Mouse (Mus musculus): ENCODE measurements around the gene Clec1b. TPM values are rescaled to one million over a fixed set of nuclear protein-coding genes. Genes with fewer than 3 reads are reported as not detected.

Clec1b gene
- polyA plus RNA-seq, 1 experiment from 2014 or later = 5.6 TPM

GRCm38 (mm10) chr6:129369374-129370132, 27.5 kb upstream of the Clec1b start:
- H3K27ac ChIP-seq (replicated peaks in 1 of 2; ENCODE audit: control insufficient read depth in 1 of 2, insufficient read depth in 1 of 2, low read depth in 2 of 2, low read length in 2 of 2) = no peak overlapping the region
- H3K4me3 ChIP-seq (ENCODE audit: control insufficient read depth in 1 of 2, insufficient read depth in 1 of 2, low read depth in 1 of 2, low read length in 2 of 2) = no peak overlapping the region
- 0 out of 4 replicates have a peak, but pooled peaks cover 0 to 2% of the 10 kb centered on the region in 2 experiments for H3K4me1 ChIP-seq (ENCODE audit: control insufficient read depth in 2 of 2, insufficient read depth in 2 of 2, low read length in 2 of 2)
- H3K9me3 ChIP-seq (ENCODE audit: control insufficient read depth, low read length) = no peaks in the 10 kb centered on the region
- no peak overlapping the region for H3K4me2 ChIP-seq (ENCODE audit: low read length)
- H3K9ac ChIP-seq (ENCODE audit: low read length) = no peak overlapping the region
- 48% methylated on average over 7 of the region's 7 CpGs for WGBS
- H3K27me3 ChIP-seq (ENCODE audit: control insufficient read depth, insufficient read depth, low read length) = no peaks in the 10 kb centered on the region
- H3K36me3 ChIP-seq (ENCODE audit: control insufficient read depth, insufficient read depth, low read length) = no peaks in the 10 kb centered on the region
- no peak for ATAC-seq (ENCODE audit: insufficient number of reproducible peaks, insufficient read depth, low FRiP score, low read depth)

GRCm38 (mm10) chr6:129374937-129375471, 22.1 kb upstream of the Clec1b start:
- Histone ChIP-seq H3K4me2 (ENCODE audit: low read length) (no peak overlapping the region), H3K36me3 (ENCODE audit: control insufficient read depth, insufficient read depth, low read length) (no peaks in the 10 kb centered on the region), H3K27me3 (ENCODE audit: control insufficient read depth, insufficient read depth, low read length) (no peaks in the 10 kb centered on the region), H3K9ac (ENCODE audit: low read length) (no peak overlapping the region), H3K27ac (replicated peaks in 1 of 2; ENCODE audit: control insufficient read depth in 1 of 2, insufficient read depth in 1 of 2, low read depth in 2 of 2, low read length in 2 of 2) (no peak overlapping the region), H3K4me1 (ENCODE audit: control insufficient read depth in 2 of 2, insufficient read depth in 2 of 2, low read length in 2 of 2) (0 out of 4 replicates have a peak, but pooled peaks cover 0 to 2% of the 10 kb centered on the region in 2 experiments), H3K9me3 (ENCODE audit: control insufficient read depth, low read length) (peaks cover 4% of the 10 kb centered on the region; the same call in 1 of the 2 replicates), H3K4me3 (ENCODE audit: control insufficient read depth in 1 of 2, insufficient read depth in 1 of 2, low read depth in 1 of 2, low read length in 2 of 2) (no peak overlapping the region)
- no peak for ATAC-seq (ENCODE audit: insufficient number of reproducible peaks, insufficient read depth, low FRiP score, low read depth)
- 74% methylated on average over 2 of the region's 2 CpGs for WGBS

- Histone ChIP-seq H3K36me3 (ENCODE audit: control insufficient read depth, insufficient read depth, low read length) (no peaks in the 10 kb centered on the region), H3K9me3 (ENCODE audit: control insufficient read depth, low read length) (peaks cover 4% of the 10 kb centered on the region; the same call in 1 of the 2 replicates)
Observed at GRCm38 (mm10) chr6:129380454-129380853, 16.6 kb upstream of the Clec1b start.

GRCm38 (mm10) chr6:129381736-129382135, 15.4 kb upstream of the Clec1b start:
- no peak for ATAC-seq (ENCODE audit: insufficient number of reproducible peaks, insufficient read depth, low FRiP score, low read depth)
- Histone ChIP-seq H3K9ac (ENCODE audit: low read length) (no peak overlapping the region), H3K4me1 (ENCODE audit: control insufficient read depth in 2 of 2, insufficient read depth in 2 of 2, low read length in 2 of 2) (no peaks in the 10 kb centered on the region; a peak in 1 of 4 replicates), H3K4me2 (ENCODE audit: low read length) (no peak overlapping the region), H3K36me3 (ENCODE audit: control insufficient read depth, insufficient read depth, low read length) (no peaks in the 10 kb centered on the region), H3K4me3 (ENCODE audit: control insufficient read depth in 1 of 2, insufficient read depth in 1 of 2, low read depth in 1 of 2, low read length in 2 of 2) (no peak overlapping the region), H3K27me3 (ENCODE audit: control insufficient read depth, insufficient read depth, low read length) (no peaks in the 10 kb centered on the region), H3K27ac (replicated peaks in 1 of 2; ENCODE audit: control insufficient read depth in 1 of 2, insufficient read depth in 1 of 2, low read depth in 2 of 2, low read length in 2 of 2) (no peak overlapping the region), H3K9me3 (ENCODE audit: control insufficient read depth, low read length) (no peaks in the 10 kb centered on the region)
- WGBS = 63% methylated on average over 1 of the region's 1 CpGs

More at GRCm38 (mm10) chr6:129380454-129380853, 16.6 kb upstream of the Clec1b start:
- Histone ChIP-seq H3K4me2 (ENCODE audit: low read length) (no peak overlapping the region), H3K27me3 (ENCODE audit: control insufficient read depth, insufficient read depth, low read length) (no peaks in the 10 kb centered on the region), H3K9ac (ENCODE audit: low read length) (no peak overlapping the region), H3K4me3 (ENCODE audit: control insufficient read depth in 1 of 2, insufficient read depth in 1 of 2, low read depth in 1 of 2, low read length in 2 of 2) (no peak overlapping the region), H3K4me1 (ENCODE audit: control insufficient read depth in 2 of 2, insufficient read depth in 2 of 2, low read length in 2 of 2) (no peaks in the 10 kb centered on the region; a peak in 1 of 4 replicates), H3K27ac (replicated peaks in 1 of 2; ENCODE audit: control insufficient read depth in 1 of 2, insufficient read depth in 1 of 2, low read depth in 2 of 2, low read length in 2 of 2) (no peak overlapping the region)
- ATAC-seq (ENCODE audit: insufficient number of reproducible peaks, insufficient read depth, low FRiP score, low read depth) = no peak
- 72% methylated on average over 4 of the region's 4 CpGs for WGBS

- Histone ChIP-seq H3K27ac (replicated peaks in 1 of 2; ENCODE audit: control insufficient read depth in 1 of 2, insufficient read depth in 1 of 2, low read depth in 2 of 2, low read length in 2 of 2) (no peak overlapping the region), H3K9me3 (ENCODE audit: control insufficient read depth, low read length) (no peaks in the 10 kb centered on the region), H3K4me3 (ENCODE audit: control insufficient read depth in 1 of 2, insufficient read depth in 1 of 2, low read depth in 1 of 2, low read length in 2 of 2) (no peak overlapping the region), H3K4me1 (ENCODE audit: control insufficient read depth in 2 of 2, insufficient read depth in 2 of 2, low read length in 2 of 2) (no peaks in the 10 kb centered on the region; a peak in 1 of 4 replicates), H3K27me3 (ENCODE audit: control insufficient read depth, insufficient read depth, low read length) (no peaks in the 10 kb centered on the region), H3K36me3 (ENCODE audit: control insufficient read depth, insufficient read depth, low read length) (no peaks in the 10 kb centered on the region), H3K4me2 (ENCODE audit: low read length) (no peak overlapping the region), H3K9ac (ENCODE audit: low read length) (no peak overlapping the region)
- ATAC-seq (ENCODE audit: insufficient number of reproducible peaks, insufficient read depth, low FRiP score, low read depth) = no peak
- 63% methylated on average over 3 of the region's 3 CpGs for WGBS
Observed at GRCm38 (mm10) chr6:129383466-129383865, 13.6 kb upstream of the Clec1b start.

GRCm38 (mm10) chr6:129385000-129385399, 12.1 kb upstream of the Clec1b start:
- Histone ChIP-seq H3K27ac (replicated peaks in 1 of 2; ENCODE audit: control insufficient read depth in 1 of 2, insufficient read depth in 1 of 2, low read depth in 2 of 2, low read length in 2 of 2) (no peak overlapping the region), H3K27me3 (ENCODE audit: control insufficient read depth, insufficient read depth, low read length) (no peaks in the 10 kb centered on the region), H3K4me3 (ENCODE audit: control insufficient read depth in 1 of 2, insufficient read depth in 1 of 2, low read depth in 1 of 2, low read length in 2 of 2) (no peak overlapping the region), H3K4me2 (ENCODE audit: low read length) (no peak overlapping the region), H3K9me3 (ENCODE audit: control insufficient read depth, low read length) (no peaks in the 10 kb centered on the region), H3K4me1 (ENCODE audit: control insufficient read depth in 2 of 2, insufficient read depth in 2 of 2, low read length in 2 of 2) (no peaks in the 10 kb centered on the region; a peak in 1 of 4 replicates), H3K36me3 (ENCODE audit: control insufficient read depth, insufficient read depth, low read length) (no peaks in the 10 kb centered on the region), H3K9ac (ENCODE audit: low read length) (no peak overlapping the region)
- 60% methylated on average over 4 of the region's 4 CpGs for WGBS
- ATAC-seq (ENCODE audit: insufficient number of reproducible peaks, insufficient read depth, low FRiP score, low read depth) = no peak

GRCm38 (mm10) chr6:129385774-129386173, 11.3 kb upstream of the Clec1b start, which contains the start of gene Clec12b:
Clec12b (minus strand) TSS chr6:129385874.
- Histone ChIP-seq H3K4me3 (ENCODE audit: control insufficient read depth in 1 of 2, insufficient read depth in 1 of 2, low read depth in 1 of 2, low read length in 2 of 2) (no peak within 1 kb of the TSS), H3K4me1 (ENCODE audit: control insufficient read depth in 2 of 2, insufficient read depth in 2 of 2, low read length in 2 of 2) (no peaks in the 10 kb centered on the region; a peak in 1 of 4 replicates), H3K9ac (ENCODE audit: low read length) (no peak within 1 kb of the TSS), H3K27me3 (ENCODE audit: control insufficient read depth, insufficient read depth, low read length) (no peaks in the 10 kb centered on the region), H3K36me3 (ENCODE audit: control insufficient read depth, insufficient read depth, low read length) (no peaks in the 10 kb centered on the region), H3K9me3 (ENCODE audit: control insufficient read depth, low read length) (no peaks in the 10 kb centered on the region), H3K4me2 (ENCODE audit: low read length) (no peak within 1 kb of the TSS), H3K27ac (replicated peaks in 1 of 2; ENCODE audit: control insufficient read depth in 1 of 2, insufficient read depth in 1 of 2, low read depth in 2 of 2, low read length in 2 of 2) (no peak within 1 kb of the TSS)
- 80% methylated on average over 2 of the region's 2 CpGs for WGBS
- ATAC-seq (ENCODE audit: insufficient number of reproducible peaks, insufficient read depth, low FRiP score, low read depth) = no peak

All from heart, embryonic 14.5 days (tissue).